Mouse (Mus musculus) olfactory bulb, adult 2 months (tissue): Measurements from ENCODE around the gene Pdgfra.

Source experiments
- CTCF ChIP-seq: fragments of 200-500 bp; IDR thresholded peaks from 2 replicates; pipeline ENCODE4 v1.5.1; 2012; ENCODE audit warnings: low read depth, mild to moderate bottlenecking, low read length, moderate library complexity; ENCODE audit not compliant: insufficient read depth
- POLR2A ChIP-seq: fragments of 200-500 bp; IDR thresholded peaks from 2 replicates; pipeline ENCODE4 v1.6.1; 2012; ENCODE audit warnings: mild to moderate bottlenecking, low read depth, low read length, moderate library complexity; ENCODE audit not compliant: insufficient read depth

GRCm38 (mm10) chr5:75185584-75185983 lies 33.5 kb downstream of the Pdgfra start:
- TF ChIP-seq CTCF: no peak
- TF ChIP-seq POLR2A: no peak
